Mouse (Mus musculus) adrenal gland, postnatal 25 days (tissue): ENCODE data around the gene Gpx7. TPM values are rescaled to one million over a fixed set of nuclear protein-coding genes. Genes with fewer than 3 reads are reported as not detected.
"Not testable (repeated sequence)": the region's sequence is repeated elsewhere in the genome, so short reads cannot be mapped to it uniquely, and the experiment has no call there.

ENCODE experiments used
- DNase-seq: peaks from one replicate; pipeline ENCODE4 v3.0.0; 2021; ENCODE audit warnings: mixed read lengths
- total RNA-seq: library from RNA; stranded (reverse); gene quantifications from 2 replicates; pipeline ENCODE4 v1.2.3, GENCODE M21; 2021

Gene Gpx7
- total RNA-seq, 1 experiment from 2014 or later: 8.7 TPM

- no peak for DNase-seq
Measured at GRCm38 (mm10) chr4:108391124-108391523, 15.6 kb downstream of the Gpx7 start.

DNA sequence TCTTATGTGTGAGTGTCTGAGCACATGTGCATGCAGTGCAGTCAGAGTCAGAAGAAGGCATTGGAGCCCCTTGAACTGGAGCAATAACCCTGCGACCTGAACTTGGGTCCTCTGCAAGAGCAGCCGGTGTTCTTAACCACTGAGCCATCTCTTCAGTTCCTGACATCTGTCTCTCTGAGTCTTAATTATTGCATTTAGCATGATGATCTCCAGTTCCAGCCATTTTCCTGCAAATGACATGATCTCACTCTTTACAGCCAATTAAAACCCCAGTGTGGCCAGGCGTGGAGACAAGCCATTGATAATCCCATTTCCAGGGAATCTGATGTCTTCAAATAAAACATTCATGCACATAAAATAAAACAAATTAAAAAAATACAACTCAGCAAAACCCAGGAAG is 18.0 kb downstream of the Gpx7 start:
- DNase-seq: no peak

DNA sequence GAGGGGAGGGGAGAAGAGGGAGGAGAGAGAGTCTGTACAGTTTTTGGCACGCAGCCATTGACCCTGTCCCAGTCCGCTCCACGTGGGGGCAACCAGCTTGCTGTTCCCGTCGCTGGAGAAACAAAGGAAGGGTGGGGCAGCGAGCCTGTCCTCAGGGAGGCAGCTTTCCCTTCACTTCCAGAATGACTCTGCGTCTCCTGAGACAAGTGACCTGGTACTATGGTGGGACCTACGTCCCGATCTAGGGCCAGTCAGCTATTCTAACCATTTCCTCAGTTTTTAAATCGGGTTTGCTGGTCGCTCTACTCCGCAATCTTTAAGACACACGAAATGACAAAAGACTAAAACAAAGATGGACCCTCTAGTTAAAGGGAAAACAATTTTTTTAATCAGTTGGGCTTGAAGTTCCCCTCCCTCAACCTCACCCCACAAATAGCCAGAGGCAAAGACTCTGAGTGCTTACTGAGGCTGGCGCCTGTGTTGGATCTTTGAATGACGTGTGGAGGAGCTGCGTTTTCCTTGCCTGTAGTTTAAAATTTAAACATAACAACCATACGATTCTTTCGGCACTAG is 19.0 kb downstream of the Gpx7 start:
- DNase-seq: peak; percentile 56

DNA sequence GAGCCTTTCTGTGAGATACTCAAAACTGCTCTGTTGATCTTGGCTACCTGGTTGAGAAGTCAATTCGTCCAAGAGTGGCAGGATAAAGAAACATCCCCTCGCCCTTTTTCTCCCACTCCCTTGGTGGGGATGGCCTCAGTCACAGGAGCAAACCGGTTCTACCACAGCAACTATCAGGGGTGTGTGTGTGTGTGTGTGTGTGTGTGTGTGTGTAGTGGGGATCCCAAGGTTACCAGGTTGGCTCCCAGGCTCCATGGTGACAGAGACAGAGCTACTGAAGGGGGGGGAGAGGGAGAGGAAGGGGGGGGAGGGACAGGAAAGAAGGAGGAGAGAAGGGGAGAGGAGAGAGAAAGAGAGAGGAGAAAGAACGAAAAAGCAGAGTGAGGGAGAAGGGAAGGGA is 19.7 kb downstream of the Gpx7 start:
- DNase-seq: no peak

DNA sequence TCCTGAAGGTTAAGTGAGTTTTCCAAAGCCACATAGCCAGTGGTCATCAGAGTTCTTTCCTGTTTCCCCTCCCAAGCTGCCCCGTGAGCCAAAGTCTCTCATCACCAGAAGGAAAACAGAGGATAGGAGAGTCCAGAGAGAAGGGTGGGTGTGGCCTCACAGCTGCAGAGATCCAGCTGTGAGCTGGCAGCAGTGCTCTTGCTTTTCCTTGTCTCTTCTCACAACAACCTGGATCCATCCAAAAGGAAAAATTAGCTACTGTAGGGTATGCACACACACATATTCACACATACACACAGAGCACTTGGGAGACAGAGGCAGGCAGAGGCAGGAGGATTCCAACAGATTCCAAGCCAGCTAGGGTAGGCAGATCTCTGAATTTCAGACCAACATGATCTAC is 20.7 kb downstream of the Gpx7 start:
- DNase-seq: no peak

DNA sequence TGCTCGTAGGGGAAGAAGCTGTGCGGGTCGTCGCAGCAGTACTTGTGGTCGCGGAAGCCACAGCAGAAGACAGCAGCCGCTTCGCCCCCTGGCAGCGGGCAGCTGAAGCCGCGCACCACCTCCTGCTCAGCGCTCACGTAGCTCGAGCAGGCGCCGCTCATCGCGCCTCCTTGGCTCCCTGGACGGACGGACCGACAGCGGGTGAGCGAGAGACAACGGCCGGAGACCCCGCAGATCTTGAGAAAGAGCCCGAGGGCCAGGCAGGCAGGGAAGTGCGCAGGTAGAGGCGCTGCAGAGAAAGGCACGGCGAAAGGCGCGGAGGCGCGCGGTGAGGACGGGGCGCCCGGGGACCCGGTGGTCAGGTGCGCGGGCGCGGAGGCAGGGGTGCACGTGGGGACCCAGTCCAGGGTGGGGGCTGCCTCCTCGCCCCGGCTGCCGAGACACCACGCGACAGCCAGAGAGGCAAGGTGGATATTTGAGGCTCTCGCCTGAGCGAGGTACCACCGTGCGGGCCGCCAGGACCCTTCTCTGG is 23.5 kb downstream of the Gpx7 start, which contains the start of gene Shisal2a:
Gene Shisal2a (minus strand): TSS at position 167 of the 532 bp plus-strand sequence.
- peak; percentile 16 for DNase-seq

DNA sequence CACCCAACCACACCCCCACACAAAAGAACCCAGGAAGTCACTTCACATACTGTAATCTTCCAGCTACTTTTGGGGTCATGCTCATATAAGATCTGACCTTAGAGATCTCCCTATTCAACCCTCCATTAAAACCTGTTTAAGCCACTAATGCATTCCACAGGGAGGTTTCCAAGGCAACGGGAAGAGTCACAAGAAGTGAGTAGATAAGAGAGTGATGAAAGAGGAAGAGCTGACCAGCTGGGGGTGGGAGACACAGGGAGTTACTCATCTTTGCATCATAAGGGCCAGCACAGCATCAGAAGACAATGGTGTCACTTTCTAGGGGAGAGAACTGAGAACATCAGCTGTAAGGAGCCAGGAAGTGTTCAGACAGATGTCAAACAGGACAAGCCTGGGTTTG is 26.6 kb downstream of the Gpx7 start:
- no peak for DNase-seq

DNA sequence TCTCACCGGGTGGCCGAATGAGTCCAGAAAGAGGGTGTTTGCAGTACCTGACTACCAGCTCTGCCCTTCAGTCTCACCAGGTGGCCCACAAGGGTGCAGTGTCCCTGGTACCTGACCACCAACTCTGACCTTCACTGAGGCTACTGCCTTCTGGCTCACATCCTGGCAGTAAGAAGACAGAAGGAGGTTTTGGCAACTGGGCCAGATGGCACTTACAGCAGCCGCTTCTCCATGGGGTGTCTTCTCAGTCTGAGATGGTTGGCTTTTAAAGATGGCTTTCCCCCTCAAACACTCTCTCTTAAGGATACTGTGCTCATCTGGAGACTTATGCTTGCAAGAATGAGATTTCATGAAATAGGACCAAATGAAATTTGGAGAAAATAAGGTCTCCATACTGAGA is 27.3 kb downstream of the Gpx7 start:
- no peak for DNase-seq

- no peak for DNase-seq
Measured at GRCm38 (mm10) chr4:108372166-108372565, 34.6 kb downstream of the Gpx7 start.

- DNase-seq: no peak
Measured at GRCm38 (mm10) chr4:108371421-108371820, 35.3 kb downstream of the Gpx7 start.

GRCm38 (mm10) chr4:108370409-108370808 is 36.4 kb downstream of the Gpx7 start:
- DNase-seq: no peak

DNA sequence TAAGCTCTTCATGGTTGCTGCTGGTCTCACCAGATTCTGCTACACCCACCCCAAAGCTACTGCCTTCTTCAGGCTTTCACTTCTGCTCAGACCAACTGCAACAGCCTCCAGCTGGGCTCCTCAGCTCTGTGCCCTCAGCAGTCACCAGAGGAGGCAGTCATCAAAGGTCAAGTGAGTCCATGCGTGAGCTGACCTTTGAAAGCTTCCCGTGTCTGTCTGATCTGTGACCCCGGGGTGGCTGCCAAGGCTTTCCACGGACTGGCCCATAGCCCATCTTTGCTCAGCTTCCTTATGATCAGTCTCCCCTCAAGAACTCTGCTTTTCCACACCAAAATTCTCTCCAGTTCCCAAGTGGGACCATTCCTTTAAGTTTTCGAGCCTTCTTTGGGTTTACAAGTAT is 37.5 kb downstream of the Gpx7 start:
- no peak for DNase-seq

DNA sequence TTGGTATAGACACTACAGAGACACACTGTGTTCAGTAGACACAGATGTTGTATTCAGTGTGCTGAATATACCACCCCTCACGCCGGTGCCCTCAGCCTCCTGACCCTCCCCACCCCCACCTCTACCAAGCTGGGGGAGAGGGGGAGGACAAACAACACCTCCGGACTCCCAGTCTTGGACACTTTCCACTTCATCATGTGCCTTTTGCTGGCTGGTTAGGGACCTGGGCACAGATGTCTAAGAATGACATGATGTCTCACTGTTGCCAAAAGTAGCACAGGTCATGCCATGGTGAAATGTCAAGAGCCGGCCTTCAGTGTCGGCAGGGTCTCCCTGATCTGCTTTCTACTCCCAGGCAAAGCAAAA is 42.7 kb downstream of the Gpx7 start:
- DNase-seq: no peak

DNA sequence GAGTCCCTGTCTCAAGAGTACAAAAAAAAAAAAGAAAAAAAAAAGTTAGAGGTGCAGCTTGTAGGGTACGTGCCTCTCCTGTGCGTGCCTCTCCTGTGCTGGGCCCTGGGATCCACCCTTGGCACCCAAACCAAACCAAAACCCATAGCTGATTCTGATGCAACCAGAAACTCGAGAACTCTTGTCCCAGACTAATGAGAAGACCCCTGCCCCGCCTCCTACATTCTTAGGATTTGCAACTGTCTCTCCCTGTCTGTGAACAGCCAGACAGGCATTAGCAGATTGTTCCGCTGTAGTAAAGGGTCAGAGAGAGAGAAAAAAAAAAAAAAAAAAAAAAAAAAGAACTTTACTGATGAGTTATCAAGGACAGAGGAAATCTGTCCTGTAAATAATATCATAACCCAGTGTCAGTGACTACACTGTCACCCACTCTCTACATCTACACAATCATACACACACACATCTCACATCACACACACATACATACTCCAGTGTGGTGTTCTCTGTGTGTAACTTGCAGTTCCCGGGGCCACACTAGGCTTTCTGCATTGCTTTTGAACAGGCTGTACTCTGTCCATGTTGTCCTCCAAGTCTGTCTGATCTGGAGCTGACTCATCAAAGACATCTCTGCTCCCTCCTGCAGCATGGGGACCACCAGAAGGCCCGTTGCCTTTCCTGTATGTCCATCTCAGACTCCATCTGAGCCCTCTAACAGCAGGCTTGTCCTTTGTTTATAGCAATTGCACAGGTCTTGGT is 43.2 kb downstream of the Gpx7 start:
- DNase-seq: no peak

GRCm38 (mm10) chr4:108362321-108363261 is 44.2 kb downstream of the Gpx7 start:
- no peak for DNase-seq

GRCm38 (mm10) chr4:108360136-108361055 is 46.4 kb downstream of the Gpx7 start:
- peak; percentile 37 for DNase-seq

- no peak for DNase-seq
Measured at GRCm38 (mm10) chr4:108358498-108358897, 48.3 kb downstream of the Gpx7 start.

GRCm38 (mm10) chr4:108357458-108357857 is 49.3 kb downstream of the Gpx7 start:
- DNase-seq: no peak

- not testable (repeated sequence) for DNase-seq
Measured at GRCm38 (mm10) chr4:108353591-108353990, 53.2 kb downstream of the Gpx7 start.

GRCm38 (mm10) chr4:108350819-108351218 is 55.9 kb downstream of the Gpx7 start:
- peak; percentile 58 for DNase-seq
